Mouse (Mus musculus) heart, adult 2 months (tissue): ENCODE results near the gene Rps29.

Experiments used
- CTCF ChIP-seq: fragments of 200-600 bp; IDR thresholded peaks from 2 replicates; pipeline ENCODE4 v1.8.1; 2022; ENCODE audit warnings: antibody characterized with exemption, mild to moderate bottlenecking, moderate library complexity
- POLR2A ChIP-seq: fragments of 200-500 bp; IDR thresholded peaks from 2 replicates; pipeline ENCODE4 v1.6.1; 2011; ENCODE audit warnings: mild to moderate bottlenecking, low read depth, low read length, control low read depth; ENCODE audit not compliant: insufficient read depth

- 0 out of 2 replicates have a peak, but pooled peaks have one; percentile 14 for TF ChIP-seq CTCF
- TF ChIP-seq POLR2A = peak; percentile 87
Observed at GRCm38 (mm10) chr12:69183583-69184308, 24.8 kb upstream of the Rps29 start, which contains the start of the genes Rpl36al and Mgat2.
